Mouse (Mus musculus) C2C12 (cell line): ENCODE data around the gene Tspo. TPM values are rescaled to one million over a fixed set of nuclear protein-coding genes. Genes with fewer than 3 reads are reported as not detected.

Source experiments
- H3K27me3 ChIP-seq: one replicate; pipeline ENCODE4 v1.6.1; 2011; ENCODE audit not compliant: control insufficient read depth, insufficient read depth, insufficient read length
- H3K36me3 ChIP-seq: one replicate; pipeline ENCODE4 v1.6.1; 2011; ENCODE audit not compliant: control insufficient read depth, insufficient read depth
- H3K4me3 ChIP-seq: one replicate; pipeline ENCODE4 v1.5.1; 2011; ENCODE audit warnings: mild to moderate bottlenecking, control low read depth; ENCODE audit not compliant: poor library complexity, insufficient read depth, severe bottlenecking
- H3K79me2 ChIP-seq: one replicate; pipeline ENCODE4 v1.6.1; 2011; ENCODE audit not compliant: control insufficient read depth, insufficient read depth
- H3K79me3 ChIP-seq: one replicate; pipeline ENCODE4 v1.6.1; 2011; ENCODE audit warnings: low read depth, control low read depth
- H3ac ChIP-seq: one replicate; pipeline ENCODE3; 2011; ENCODE audit warnings: low read depth; ENCODE audit not compliant: control insufficient read depth, insufficient read length
- CEBPB ChIP-seq: IDR thresholded peaks from one replicate; pipeline ENCODE4 v1.6.1; 2011; ENCODE audit warnings: low read depth, mild to moderate bottlenecking, control low read depth, moderate library complexity
- CTCF ChIP-seq: IDR thresholded peaks from one replicate; pipeline ENCODE4 v1.5.1; 2011; ENCODE audit not compliant: control insufficient read depth, insufficient read depth, insufficient read length
- FOSL1 ChIP-seq: IDR thresholded peaks from one replicate; pipeline ENCODE4 v1.8.0; 2011; ENCODE audit warnings: mild to moderate bottlenecking, low read length; ENCODE audit not compliant: poor library complexity, insufficient read depth, severe bottlenecking
- MAX ChIP-seq: IDR thresholded peaks from one replicate; pipeline ENCODE4 v1.6.1; 2011; ENCODE audit warnings: mild to moderate bottlenecking, control low read depth
- MYOD1 ChIP-seq: IDR thresholded peaks from one replicate; pipeline ENCODE4 v1.6.1; 2011; ENCODE audit warnings: low read depth; ENCODE audit not compliant: control insufficient read depth, insufficient read length
- MYOG ChIP-seq: IDR thresholded peaks from one replicate; pipeline ENCODE4 v1.6.1; 2011; ENCODE audit not compliant: control insufficient read depth, insufficient read length; ENCODE audit errors: extremely low read depth
- USF1 ChIP-seq: IDR thresholded peaks from one replicate; pipeline ENCODE4 v1.6.1; 2011; ENCODE audit warnings: low read depth, mild to moderate bottlenecking, control low read depth, moderate library complexity
- polyA plus RNA-seq: library from polyadenylated mRNA; unstranded; fragments of >200 nt; fragmentation: generic; extraction: Trizol; gene quantifications from one replicate; pipeline ENCODE4 v1.2.1, GENCODE M21; 2012; ENCODE audit warnings: missing spikeins

The Tspo gene
- polyA plus RNA-seq, 1 experiment = 693 TPM

- peaks cover 7% of the 10 kb centered on the region for H3K79me2 ChIP-seq
- H3K36me3 ChIP-seq = peaks cover 96% of the 10 kb centered on the region
- TF ChIP-seq CTCF (peak; percentile 67), FOSL1 (no peak)
- no peak overlapping the region for H3ac ChIP-seq
- no peaks in the 10 kb centered on the region for H3K79me3 ChIP-seq
- H3K4me3 ChIP-seq = no peak overlapping the region
- H3K27me3 ChIP-seq = no peaks in the 10 kb centered on the region
These were observed 20.2 kb downstream of the Tspo start for GRCm38 (mm10) chr15:83583419-83584156.

- H3K79me2 ChIP-seq = peaks cover 19% of the 10 kb centered on the region
- no peaks in the 10 kb centered on the region for H3K27me3 ChIP-seq
- H3K79me3 ChIP-seq = peaks cover 6% of the 10 kb centered on the region
- TF ChIP-seq MYOD1 (no peak), MAX (no peak), CEBPB (no peak), USF1 (no peak), CTCF (no peak), MYOG (no peak), FOSL1 (no peak)
- no peak overlapping the region for H3ac ChIP-seq
- H3K4me3 ChIP-seq = no peak overlapping the region
- peaks cover 90% of the 10 kb centered on the region for H3K36me3 ChIP-seq
These were observed 21.4 kb downstream of the Tspo start for GRCm38 (mm10) chr15:83584741-83585220.

GRCm38 (mm10) chr15:83590841-83591240, 27.4 kb downstream of the Tspo start:
- H3K27me3 ChIP-seq = no peaks in the 10 kb centered on the region
- H3K36me3 ChIP-seq = peaks cover 53% of the 10 kb centered on the region
- H3K79me2 ChIP-seq = peaks cover 71% of the 10 kb centered on the region
- H3K79me3 ChIP-seq = peaks cover 54% of the 10 kb centered on the region
- H3ac ChIP-seq = no peak overlapping the region
- no peak for TF ChIP-seq MAX
- H3K4me3 ChIP-seq = no peak overlapping the region

GRCm38 (mm10) chr15:83591758-83592157, 28.4 kb downstream of the Tspo start:
- Histone ChIP-seq H3K79me3 (peaks cover 54% of the 10 kb centered on the region), H3K79me2 (peaks cover 71% of the 10 kb centered on the region), H3K4me3 (no peak overlapping the region), H3ac (no peak overlapping the region), H3K36me3 (peaks cover 44% of the 10 kb centered on the region), H3K27me3 (no peaks in the 10 kb centered on the region)
- TF ChIP-seq MAX (no peak), MYOG (no peak), USF1 (no peak), CTCF (no peak), MYOD1 (no peak), FOSL1 (no peak), CEBPB (no peak)

- no peaks in the 10 kb centered on the region for H3K27me3 ChIP-seq
- H3ac ChIP-seq = peak overlapping the region; percentile 38
- no peak overlapping the region for H3K4me3 ChIP-seq
- peaks cover 37% of the 10 kb centered on the region for H3K36me3 ChIP-seq
- TF ChIP-seq CEBPB (no peak), MYOD1 (no peak), MYOG (no peak)
- H3K79me3 ChIP-seq = peaks cover 54% of the 10 kb centered on the region
- H3K79me2 ChIP-seq = peaks cover 71% of the 10 kb centered on the region
These were observed 29.1 kb downstream of the Tspo start for GRCm38 (mm10) chr15:83592260-83593188.

GRCm38 (mm10) chr15:83593189-83593585, 29.8 kb downstream of the Tspo start:
- H3K27me3 ChIP-seq = no peaks in the 10 kb centered on the region
- peak overlapping the region; percentile 47 for H3ac ChIP-seq
- TF ChIP-seq MYOD1 = peak; percentile 3
- no peak for TF ChIP-seq USF1
- peak; percentile 35 for TF ChIP-seq FOSL1
- TF ChIP-seq CEBPB = no peak
- no peak for TF ChIP-seq CTCF
- TF ChIP-seq MAX = peak; percentile 24
- no peak for TF ChIP-seq MYOG
- peaks cover 67% of the 10 kb centered on the region for H3K79me2 ChIP-seq
- peak overlapping the region; percentile 95 for H3K4me3 ChIP-seq
- H3K36me3 ChIP-seq = peaks cover 31% of the 10 kb centered on the region
- H3K79me3 ChIP-seq = peaks cover 54% of the 10 kb centered on the region
